Mouse (Mus musculus) right cerebral cortex, adult 2 months (tissue): Measurements from ENCODE around the gene Entpd3.

Source experiments
- DNase-seq, 2 experiments: peaks; one replicate each; pipeline ENCODE4 v3.0.0; 2021 to 2022; ENCODE audit warnings: low spot score in 2 of 2

The Entpd3 gene

GRCm38 (mm10) chr9:120539662-120540251 lies at the start of gene Entpd3:
TSS of gene Entpd3 (plus strand) at chr9:120539818.
- DNase-seq, result peak; percentile 32 to 44

GRCm38 (mm10) chr9:120491509-120491908 lies 48.1 kb upstream of the Entpd3 start:
- DNase-seq, result no peak

- DNase-seq, result no peak
Measured at GRCm38 (mm10) chr9:120492010-120492399, 47.6 kb upstream of the Entpd3 start, which contains the start of gene Eif1b. TSS of gene Eif1b (plus strand) at chr9:120492232.

DNA sequence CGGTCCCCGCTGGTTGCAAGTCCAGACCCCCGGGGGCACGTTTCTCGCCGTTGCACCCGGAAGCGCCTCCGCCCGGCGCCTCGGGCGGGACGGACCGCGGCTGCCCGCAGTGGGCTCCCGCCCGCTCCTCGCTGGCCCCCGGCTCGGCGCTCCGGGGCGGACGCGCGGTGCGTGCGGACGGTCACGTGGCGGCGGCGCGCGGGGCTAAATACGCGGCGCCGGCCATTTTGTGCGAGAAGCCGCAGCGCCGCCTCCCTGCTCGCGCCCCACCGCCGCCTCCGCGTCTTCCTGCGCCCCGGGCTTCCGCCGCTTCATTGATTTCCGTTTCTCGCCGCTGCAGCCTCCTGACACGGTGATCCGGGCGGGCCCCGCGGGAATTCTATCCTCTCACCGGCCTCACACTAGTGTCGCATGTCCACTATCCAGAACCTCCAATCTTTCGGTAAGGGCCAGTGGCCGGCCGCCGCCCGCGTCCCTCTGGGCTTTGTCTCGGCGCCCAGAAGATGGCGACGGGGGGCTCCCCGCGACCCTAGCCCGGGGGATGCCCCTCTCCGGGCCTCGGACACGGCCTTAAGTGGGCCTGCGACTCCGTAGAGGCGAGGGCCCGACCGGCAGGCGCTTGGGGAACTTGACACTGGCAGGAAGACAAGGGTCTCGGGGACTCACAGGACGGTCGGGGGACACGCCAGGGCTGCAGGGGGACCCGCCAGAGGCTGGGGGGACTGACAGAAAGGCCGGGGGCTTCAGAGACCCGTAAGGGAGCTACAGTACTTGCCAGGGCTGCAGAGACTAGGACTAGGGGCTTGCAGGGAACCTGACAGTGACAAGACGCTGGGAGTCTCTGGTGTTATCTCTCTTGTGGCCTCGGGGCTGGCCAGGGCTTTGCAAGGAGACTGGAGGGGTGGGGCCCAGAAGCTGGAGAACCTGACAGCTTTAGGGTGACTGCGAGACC lies 46.9 kb upstream of the Entpd3 start:
- peak; percentile 80 for DNase-seq

DNA sequence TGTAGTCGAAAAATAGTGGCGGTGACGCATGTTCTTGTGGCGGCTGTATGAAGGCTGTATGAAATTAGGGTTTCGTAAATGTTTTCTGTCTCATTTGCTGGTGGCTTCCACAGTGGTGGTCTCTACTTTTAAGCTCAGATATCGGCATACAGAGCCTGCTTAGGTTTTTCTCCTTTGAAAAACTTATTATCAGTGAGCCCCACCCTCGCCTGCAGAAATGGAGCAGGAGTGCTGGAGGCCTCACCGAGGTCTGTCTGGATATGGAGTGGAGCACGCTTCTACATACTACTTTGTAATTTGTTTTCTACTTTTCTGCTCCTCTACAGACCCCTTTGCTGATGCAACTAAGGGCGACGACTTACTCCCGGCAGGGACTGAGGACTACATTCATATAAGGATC lies 45.8 kb upstream of the Entpd3 start:
- no peak for DNase-seq

- DNase-seq, result peak; percentile 81
Measured at GRCm38 (mm10) chr9:120496691-120497090, 42.9 kb upstream of the Entpd3 start.

DNA sequence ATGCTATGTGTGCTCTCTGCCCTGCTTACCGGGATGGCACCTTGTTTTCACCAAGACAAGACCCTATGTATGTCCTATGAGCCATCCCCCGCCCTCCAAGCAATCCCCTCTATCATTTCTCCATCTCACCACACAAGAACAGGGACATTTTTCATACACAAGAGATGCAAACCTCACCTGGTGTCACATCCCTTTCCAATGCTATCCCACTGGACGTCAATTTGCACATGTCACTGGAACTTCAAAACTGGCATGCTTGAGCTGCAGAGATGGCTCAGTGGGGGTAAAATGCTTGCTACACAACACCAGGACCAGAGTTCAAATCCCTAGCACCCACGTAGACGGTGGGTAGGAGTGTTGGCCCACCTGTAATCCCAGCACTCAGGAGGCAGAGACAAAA lies 41.6 kb upstream of the Entpd3 start:
- DNase-seq, result no peak

DNA sequence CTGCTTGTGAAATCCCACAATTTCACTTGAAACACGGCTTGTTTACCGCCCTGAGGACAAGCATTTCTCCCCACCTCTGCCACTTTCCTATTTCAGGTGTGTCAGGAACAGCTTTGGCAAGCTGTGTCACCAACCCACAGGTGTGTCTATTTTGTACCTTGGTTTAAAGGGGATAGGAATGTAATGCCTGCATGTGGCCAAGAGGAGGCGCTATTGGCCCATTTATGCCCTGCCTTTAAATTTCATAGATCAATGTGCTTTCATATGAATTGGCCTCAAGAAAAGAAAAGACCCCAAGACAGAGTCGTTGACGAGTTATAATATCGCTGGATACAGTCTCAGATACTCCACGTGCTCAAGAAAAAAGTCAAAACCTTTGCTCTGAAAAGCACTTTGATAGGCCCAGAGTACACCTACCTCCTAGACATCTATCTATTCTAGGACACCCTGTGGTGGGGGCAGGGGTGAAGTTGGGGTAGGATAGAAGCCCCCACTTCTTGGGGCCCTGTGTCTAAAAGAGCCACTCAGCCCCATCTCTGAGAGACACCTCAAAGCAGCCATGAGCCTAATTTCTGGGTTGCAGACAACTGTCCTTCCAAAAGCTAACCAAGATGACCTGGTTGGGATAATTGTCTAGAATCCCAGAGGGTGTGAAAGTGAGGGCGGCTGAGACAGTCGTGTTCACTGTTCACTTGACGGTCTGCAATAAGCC lies 38.3 kb upstream of the Entpd3 start:
- DNase-seq, result no peak

GRCm38 (mm10) chr9:120502013-120502412 lies 37.6 kb upstream of the Entpd3 start:
- DNase-seq, result peak; percentile 87 to 90

DNA sequence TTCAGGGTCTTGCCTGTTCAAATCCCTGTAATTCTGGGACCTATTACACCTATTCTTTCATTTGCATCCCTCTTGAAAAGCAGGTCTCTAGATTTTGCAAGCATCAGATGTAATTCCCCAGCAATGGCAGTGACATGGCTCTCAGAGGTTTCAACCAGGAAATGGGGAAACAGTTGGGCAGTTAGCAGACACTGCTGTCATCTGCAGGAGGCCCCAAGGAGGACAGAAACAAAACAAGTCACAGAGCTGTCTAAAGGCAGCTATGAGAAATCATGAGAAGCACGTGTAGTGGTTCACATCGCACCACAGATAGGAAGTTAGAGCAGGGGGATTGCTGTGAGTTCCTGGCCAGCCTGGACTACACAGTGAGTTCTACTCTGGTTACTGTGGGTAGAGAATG lies 35.2 kb upstream of the Entpd3 start:
- DNase-seq, result no peak

DNA sequence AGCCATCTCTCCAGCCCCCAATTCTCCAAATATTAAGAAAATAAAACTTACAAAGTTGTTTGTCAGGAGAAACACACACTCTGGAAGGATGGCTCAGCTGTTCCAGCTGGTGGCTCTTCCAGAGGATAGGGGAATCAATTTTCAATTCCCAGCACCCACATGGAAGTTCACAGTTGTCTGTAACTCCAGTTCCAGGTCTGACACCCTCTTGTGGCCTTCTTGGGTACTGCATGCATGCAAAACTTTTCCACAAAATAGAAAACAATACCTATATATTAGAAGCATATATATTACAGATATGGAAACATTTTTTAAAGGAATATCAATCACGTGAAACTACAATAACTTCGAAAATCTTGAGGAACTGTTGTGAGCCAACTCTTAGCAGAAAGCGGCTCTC lies 27.8 kb upstream of the Entpd3 start:
- no peak for DNase-seq

GRCm38 (mm10) chr9:120516720-120517119 lies 22.9 kb upstream of the Entpd3 start:
- DNase-seq, result no peak

DNA sequence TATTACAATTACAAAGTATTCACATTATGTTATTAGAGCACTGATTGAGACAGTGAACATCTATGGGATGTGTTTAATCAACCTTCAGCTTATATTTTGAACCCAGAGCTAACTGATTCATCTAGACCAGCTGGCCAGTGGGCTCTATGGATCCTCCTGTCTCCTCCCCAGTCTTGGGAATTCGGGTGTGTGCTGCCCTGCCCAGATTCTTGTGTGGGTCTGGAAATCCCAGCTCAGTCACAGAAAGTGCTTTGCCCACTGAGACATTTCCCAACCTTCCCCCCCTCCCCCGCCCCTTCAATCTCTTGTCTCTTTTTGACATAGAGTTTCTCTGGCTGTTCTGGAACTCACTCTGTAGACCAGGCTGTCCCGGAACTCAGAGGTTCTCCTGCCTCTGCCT lies 20.7 kb upstream of the Entpd3 start:
- DNase-seq, result no peak

DNA sequence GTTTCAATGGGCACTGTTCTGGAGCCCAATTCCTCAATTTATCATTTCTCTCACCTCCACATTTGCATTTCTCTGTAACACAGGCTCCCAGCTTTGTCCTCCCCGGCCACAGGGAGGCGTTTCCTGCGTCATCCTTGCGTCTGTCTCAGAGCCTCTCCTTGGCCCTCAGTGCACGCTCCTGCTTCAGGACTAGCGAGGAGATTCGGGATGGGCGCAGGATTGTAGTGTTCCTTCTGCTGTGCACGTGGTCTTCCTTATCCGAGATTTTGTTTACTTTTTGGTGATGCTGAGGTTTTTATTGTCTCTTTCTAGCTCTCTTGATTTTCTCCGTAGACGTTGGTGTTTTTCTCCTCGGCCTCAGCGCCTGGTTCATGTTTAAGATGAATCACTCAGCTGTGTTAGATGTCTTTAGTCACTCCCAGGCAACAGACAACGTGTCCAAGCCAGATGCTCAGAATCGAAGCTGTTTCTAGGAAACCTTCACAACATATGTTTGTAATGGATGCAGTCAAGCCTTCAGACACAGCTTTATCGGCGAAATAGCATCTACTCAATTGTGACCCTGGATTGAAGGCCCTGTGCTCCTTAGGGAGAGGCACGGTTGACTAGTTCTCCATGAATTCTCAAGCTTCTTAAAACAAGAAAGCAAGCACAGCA lies 20.0 kb upstream of the Entpd3 start:
- DNase-seq, result peak; percentile 53 to 72

GRCm38 (mm10) chr9:120521161-120521560 lies 18.5 kb upstream of the Entpd3 start:
- DNase-seq, result no peak

GRCm38 (mm10) chr9:120527270-120527669 lies 12.3 kb upstream of the Entpd3 start:
- no peak for DNase-seq

GRCm38 (mm10) chr9:120527919-120528318 lies 11.7 kb upstream of the Entpd3 start:
- no peak for DNase-seq

DNA sequence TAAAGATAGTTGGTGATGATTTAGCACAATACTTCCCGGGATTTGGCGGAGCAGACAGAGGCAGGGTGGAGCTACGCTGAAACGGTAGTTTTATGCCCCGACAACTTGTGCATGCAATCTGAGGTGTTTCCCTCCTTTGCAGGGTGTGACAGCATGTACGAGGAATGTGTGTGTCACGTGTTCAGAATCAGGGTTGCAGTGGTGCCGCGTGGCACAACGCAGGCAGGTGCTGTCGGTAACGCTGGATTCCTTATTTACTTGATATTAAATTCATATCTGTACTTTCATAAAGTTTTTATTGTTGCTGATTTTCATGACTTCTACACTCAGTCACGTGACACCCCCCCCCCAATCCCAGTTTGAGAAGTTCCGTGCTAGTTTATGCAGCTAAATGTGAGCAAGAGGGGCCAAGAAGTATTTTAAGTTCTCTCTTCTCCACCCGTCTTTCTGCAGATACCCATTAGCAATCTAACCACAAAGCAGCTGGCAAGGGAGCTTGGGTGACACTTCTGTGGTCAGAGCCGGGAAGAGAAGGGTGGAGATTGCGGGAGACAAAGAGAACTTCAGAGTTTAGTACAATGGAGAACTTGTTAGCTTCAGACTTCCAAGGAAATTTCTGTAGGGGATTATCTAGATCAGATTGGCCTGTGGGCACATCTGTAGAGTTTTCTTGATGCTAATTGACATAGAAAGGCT lies 10.7 kb upstream of the Entpd3 start:
- DNase-seq, result no peak

- DNase-seq, result no peak
Measured at GRCm38 (mm10) chr9:120530471-120530870, 9.1 kb upstream of the Entpd3 start.

DNA sequence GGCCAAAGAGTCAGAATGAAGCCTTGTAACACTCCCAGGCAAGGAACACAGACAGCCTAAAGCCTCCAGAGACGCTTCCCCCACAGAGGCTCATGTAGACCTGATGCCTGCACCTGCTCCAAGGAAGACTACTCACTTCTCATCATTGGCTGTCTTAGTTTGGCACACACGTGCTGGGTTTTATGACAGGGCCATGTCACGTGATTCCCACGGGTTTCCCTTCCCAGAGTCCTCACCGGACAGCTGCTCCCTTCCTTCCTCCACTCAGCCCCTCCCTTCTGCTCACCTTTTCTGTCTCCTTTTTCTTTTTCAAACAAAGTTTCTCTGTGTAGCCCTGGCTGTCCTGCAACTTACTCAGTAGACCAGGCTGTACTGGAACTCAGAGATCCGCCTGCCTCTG lies 7.6 kb upstream of the Entpd3 start:
- DNase-seq, result no peak

DNA sequence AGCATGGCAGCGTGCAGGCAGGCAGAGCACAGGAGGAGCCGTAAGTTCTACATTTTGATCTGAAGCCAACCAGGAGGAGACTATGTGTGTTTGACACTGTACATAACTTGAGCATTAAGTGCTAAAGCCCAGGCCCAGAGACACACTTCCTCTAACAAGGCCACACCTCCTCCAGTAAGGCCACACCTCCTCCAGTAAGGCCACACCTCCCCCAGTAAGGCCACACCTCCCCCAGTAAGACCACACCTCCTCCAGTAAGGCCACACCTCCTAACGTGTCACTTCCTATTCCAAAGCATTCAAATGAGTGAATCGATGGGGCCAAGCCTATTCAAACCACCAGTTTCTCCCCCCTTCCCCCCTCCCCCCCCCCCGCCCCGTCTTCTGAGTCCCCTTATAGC lies 6.9 kb upstream of the Entpd3 start:
- no peak for DNase-seq
